Mouse (Mus musculus) megakaryocyte-erythroid progenitor cell, adult 5 weeks (primary cell): ENCODE results near the gene Bcl10. TPM values are rescaled to one million over a fixed set of nuclear protein-coding genes. Genes with fewer than 3 reads are reported as not detected.

Source experiments
- polyA plus RNA-seq: library from polyadenylated mRNA; stranded (reverse); fragments of >175 nt; gene quantifications from 2 replicates; pipeline ENCODE4 v1.2.3, GENCODE M21; 2012

Bcl10 gene
- polyA plus RNA-seq: 38.1 and 40.5 TPM in 2 replicates

GRCm38 (mm10) chr3:145922019-145922854 lies at the start of gene Bcl10:
Bcl10 (plus strand) TSS chr3:145922804.

GRCm38 (mm10) chr3:145937505-145938404 lies 15.2 kb downstream of the Bcl10 start, which contains the start of gene 2410004B18Rik:
2410004B18Rik (plus strand) TSS chr3:145938014.

Other genes with a start within 250 kb of the Bcl10 start
- gene Ddah1, start 164.1 kb upstream of the Bcl10 start, polyA plus RNA-seq: 0.02 and 0.07 TPM in 2 replicates
- 23.0 and 30.9 TPM in 2 replicates for gene 2410004B18Rik, start 15.2 kb downstream of the Bcl10 start, polyA plus RNA-seq
- gene Syde2, start 65.1 kb downstream of the Bcl10 start, polyA plus RNA-seq: 2.3 and 3.7 TPM in 2 replicates
- gene Wdr63, start 185.3 kb downstream of the Bcl10 start, polyA plus RNA-seq: not detected in 2 replicates
- gene Mcoln3, start 194.6 kb downstream of the Bcl10 start, polyA plus RNA-seq: 0.06 TPM in 1 of 2 replicates, not detected in the other
- gene Mcoln2, start 227.0 kb downstream of the Bcl10 start, polyA plus RNA-seq: 0.21 and 0.65 TPM in 2 replicates